Mouse (Mus musculus): ENCODE data around the gene Avil.

GRCm38 (mm10) chr10:127042468-127043115 lies 42.1 kb downstream of the Avil start:
- TF ChIP-seq POLR2A (IDR thresholded peaks at IDR 0.05; ENCODE audit: insufficient read depth, low read depth, low read length), result no peak
- no peak for TF ChIP-seq CTCF (IDR thresholded peaks at IDR 0.05; ENCODE audit: insufficient read depth, low read depth, low read length)

Measured in olfactory bulb, adult 2 months (tissue).